Mouse (Mus musculus) retina, embryonic 14.5 days (tissue): ENCODE data around the gene Lcn5.
A peak's percentile ranks its signal among the peaks of the same experiment; 100 is the strongest.
"Not testable (repeated sequence)": the region's sequence is repeated elsewhere in the genome, so short reads cannot be mapped to it uniquely, and the experiment has no call there.

Experiments used
- DNase-seq: peaks from one replicate; pipeline ENCODE4 v3.0.0-alpha.2; 2015; ENCODE audit warnings: low spot score

Lcn5 gene

GRCm38 (mm10) chr2:25679559-25679958 is 21.8 kb downstream of the Lcn5 start:
- no peak for DNase-seq

- DNase-seq = no peak
Measured at GRCm38 (mm10) chr2:25682426-25682825, 24.7 kb downstream of the Lcn5 start, which contains the start of gene Lcn10. Lcn10 (plus strand) TSS chr2:25682726.

- no peak for DNase-seq
Measured at GRCm38 (mm10) chr2:25686941-25687340, 29.2 kb downstream of the Lcn5 start.

DNA sequence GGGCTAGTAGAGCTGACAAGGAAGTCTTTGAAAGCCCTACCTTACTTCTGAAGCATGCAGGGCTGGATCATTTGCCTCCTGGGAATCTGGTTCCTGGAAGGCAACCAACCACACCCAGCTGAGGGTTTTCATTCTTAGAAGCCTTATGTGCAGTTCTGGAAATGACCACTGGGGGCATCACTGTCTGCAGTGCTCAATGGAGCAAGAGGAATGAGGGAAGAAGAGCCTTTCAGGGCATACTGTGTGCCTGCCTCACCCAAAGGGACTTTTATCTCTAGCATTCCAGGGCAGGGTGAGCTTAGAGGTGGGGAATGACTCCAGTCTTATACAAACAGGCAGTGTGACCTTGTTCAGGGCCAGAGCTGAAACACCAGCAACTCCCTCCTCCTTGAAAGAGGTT is 36.9 kb downstream of the Lcn5 start:
- peak; percentile 85 for DNase-seq

DNA sequence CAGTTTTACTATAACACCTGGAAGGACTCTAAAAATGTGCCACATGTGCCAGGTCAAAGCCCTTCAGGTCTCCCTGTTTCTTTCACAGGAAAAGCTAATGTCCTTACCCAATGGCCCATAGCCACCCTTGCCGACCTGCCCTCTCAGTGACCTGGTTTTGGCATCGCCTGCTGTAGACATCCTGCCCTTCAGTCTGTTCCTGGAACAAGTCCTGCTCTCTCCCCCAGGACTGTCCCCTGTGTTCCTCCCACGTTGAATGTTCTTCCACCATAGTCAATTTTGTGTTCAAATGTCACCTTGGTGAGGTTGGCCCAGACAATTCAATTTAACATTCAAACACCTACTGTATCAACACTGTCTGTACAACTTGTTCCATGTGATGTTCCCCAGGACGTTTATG is 39.2 kb downstream of the Lcn5 start:
- no peak for DNase-seq

DNA sequence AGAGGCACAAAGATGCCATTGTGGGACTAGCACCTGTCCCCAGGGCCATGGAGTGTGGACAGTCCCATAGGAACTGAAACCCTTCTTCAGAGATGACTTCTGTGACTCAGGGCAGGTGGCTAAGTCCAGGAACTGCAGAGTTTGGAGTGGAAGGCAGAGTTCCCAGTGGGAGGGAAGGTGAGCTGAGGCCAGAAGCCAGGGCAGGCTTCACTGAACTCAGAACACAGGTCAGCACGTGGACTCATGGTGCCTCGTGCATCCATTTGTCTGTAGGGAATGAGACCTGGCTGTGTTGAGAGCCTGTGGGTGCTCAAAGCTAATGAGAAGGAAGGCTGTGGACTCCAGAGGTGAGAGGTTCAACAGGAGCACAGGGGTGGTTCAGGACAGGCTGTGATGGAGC is 40.9 kb downstream of the Lcn5 start:
- DNase-seq = no peak

DNA sequence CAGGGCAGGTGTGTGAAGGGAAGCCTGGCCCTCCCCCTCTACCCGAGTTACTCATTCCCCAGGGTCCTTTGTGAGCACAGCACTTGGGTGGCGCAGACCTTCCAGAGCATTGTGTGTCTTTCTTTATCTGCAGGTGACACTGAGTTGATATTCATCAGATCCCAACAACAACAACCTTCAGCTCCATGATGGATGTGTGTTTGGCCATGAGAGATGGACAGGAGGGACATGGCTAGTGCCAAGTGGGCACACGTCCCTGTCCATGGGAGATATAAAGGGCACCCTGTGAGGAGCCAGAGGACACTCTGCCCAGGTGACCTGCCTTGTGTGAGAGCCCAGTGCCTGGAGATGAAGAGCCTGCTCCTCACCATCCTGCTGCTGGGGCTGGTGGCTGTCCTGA is 42.0 kb downstream of the Lcn5 start, which contains the start of gene Obp2a:
Gene Obp2a (plus strand): TSS at position 301 of the 400 bp plus-strand sequence.
- DNase-seq = not testable (repeated sequence)

DNA sequence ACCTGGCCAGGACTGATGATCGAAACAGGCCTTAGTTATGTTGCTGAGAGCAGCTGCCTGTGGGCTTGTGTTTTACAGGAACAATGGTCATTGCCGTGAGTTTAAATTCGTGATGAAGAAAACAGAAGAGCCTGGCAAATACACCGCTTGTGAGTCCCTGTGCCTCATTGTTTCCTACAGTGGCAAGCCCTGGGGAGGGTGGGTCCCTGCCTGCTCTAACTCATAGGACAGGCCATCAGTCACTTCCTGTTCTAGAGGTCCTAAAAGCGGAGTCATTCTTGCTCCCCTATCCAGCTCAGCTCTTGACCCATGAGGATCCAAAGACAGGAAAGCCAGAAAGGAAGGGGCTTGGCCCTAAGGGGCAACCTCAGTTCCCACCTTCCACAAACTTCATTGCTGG is 43.2 kb downstream of the Lcn5 start:
- no peak for DNase-seq

DNA sequence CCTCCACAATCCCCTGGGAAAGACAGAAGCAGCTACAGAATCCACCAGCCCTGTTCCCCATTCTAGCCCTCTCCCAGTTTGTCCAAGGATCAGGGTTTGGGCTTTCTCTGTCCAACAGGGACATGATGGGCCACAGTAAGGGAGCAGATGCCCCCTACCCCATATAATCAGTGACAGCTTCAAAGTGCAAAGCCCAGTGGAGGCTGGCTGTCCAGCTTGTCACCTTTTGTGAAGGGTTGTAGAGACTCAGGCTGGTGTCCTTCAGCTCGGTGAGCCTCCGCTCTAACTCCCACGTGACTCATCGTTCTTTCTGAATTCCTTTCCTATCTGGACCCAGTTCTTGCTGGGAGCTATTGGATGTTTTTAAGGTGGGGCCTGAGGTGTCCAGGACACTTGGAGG is 46.0 kb downstream of the Lcn5 start:
- DNase-seq = no peak

- peak; percentile 86 for DNase-seq
Measured at GRCm38 (mm10) chr2:25706643-25707481, 49.1 kb downstream of the Lcn5 start, which contains the start of gene Bmyc. Bmyc (plus strand) TSS chr2:25706739.

DNA sequence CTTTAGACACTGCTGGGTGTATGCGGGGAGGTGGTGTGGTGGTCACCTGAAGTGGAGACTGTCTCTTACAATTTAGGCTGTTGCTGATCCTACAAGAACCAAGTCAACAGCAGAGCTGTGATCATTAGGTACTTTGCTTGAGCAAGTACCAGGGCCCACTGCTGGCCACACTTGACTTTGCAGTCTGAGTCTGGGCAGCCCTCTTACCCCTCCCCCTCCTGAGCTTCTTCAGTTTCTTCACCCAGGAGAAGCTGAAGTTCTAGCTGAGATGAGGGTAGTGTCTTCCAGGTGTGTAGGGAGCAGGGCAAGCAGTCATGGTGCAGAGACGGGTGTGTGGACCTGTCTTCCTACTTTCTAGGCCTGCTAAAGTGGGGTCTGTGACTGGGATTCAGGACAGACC is 50.4 kb downstream of the Lcn5 start:
- DNase-seq = peak; percentile 68

GRCm38 (mm10) chr2:25709056-25709455 is 51.3 kb downstream of the Lcn5 start:
- not testable (repeated sequence) for DNase-seq

- DNase-seq = not testable (repeated sequence)
Measured at GRCm38 (mm10) chr2:25709791-25710190, 52.0 kb downstream of the Lcn5 start.
